Mouse (Mus musculus): ENCODE results near the gene Trp53inp2.

GRCm38 (mm10) chr2:155331351-155331750, 49.5 kb upstream of the Trp53inp2 start:
- no peak for TF ChIP-seq CTCF (IDR thresholded peaks at IDR 0.05; ENCODE audit: low read depth, low read length)
- TF ChIP-seq POLR2A (IDR thresholded peaks at IDR 0.05; ENCODE audit: extremely low read depth, insufficient read depth, low read length) = no peak
